Mouse (Mus musculus) embryonic fibroblast, embryonic 13.5 days (primary cell): ENCODE results near the gene Trank1.

Source experiments
- CTCF ChIP-seq: IDR thresholded peaks from 2 replicates; pipeline ENCODE4 v1.5.1; 2011; ENCODE audit warnings: mild to moderate bottlenecking, control low read depth, low read length, moderate library complexity, borderline replicate concordance; ENCODE audit not compliant: insufficient read depth
- POLR2A ChIP-seq: IDR thresholded peaks from 2 replicates; pipeline ENCODE4 v1.6.1; 2011; ENCODE audit warnings: low read depth, mild to moderate bottlenecking, control low read depth, low read length, moderate library complexity

- TF ChIP-seq POLR2A (no peak), CTCF (no peak)
Observed at GRCm38 (mm10) chr9:111293234-111293633, 18.3 kb upstream of the Trank1 start.
